Mouse (Mus musculus): ENCODE measurements around the gene Tmem51. TPM values are rescaled to one million over a fixed set of nuclear protein-coding genes. Genes with fewer than 3 reads are reported as not detected.
A peak's percentile ranks its signal among the peaks of the same experiment; 100 is the strongest.

Gene Tmem51
- 13.6 and 24.0 TPM in 2 replicates for total RNA-seq (2012; rRNA removed)

- Histone ChIP-seq H3K9me3 (ENCODE audit: control insufficient read depth, insufficient read depth, low read depth, low read length) (no peaks in the 10 kb centered on the region), H3K4me3 (ENCODE audit: insufficient read depth in 1 of 2, low read depth in 1 of 2, low read length in 2 of 2, poor library complexity in 1 of 2, severe bottlenecking in 1 of 2) (peak within 1 kb of the TSS; percentile 79 to 82), H3K27ac (ENCODE audit: insufficient read depth, low read depth, low read length, poor library complexity, severe bottlenecking) (peak within 1 kb of the TSS; percentile 11; the same call in 1 of the 2 replicates), H3K9ac (ENCODE audit: insufficient read depth, low read depth, low read length, poor library complexity, severe bottlenecking) (peak within 1 kb of the TSS; percentile 17), H3K36me3 (ENCODE audit: control insufficient read depth, insufficient read depth, low read length, poor library complexity, severe bottlenecking) (no peaks in the 10 kb centered on the region), H3K4me1 (ENCODE audit: control insufficient read depth in 2 of 2, insufficient read depth in 2 of 2, low read length in 2 of 2, poor library complexity in 1 of 2) (peaks cover 3 to 20% of the 10 kb centered on the region in 2 experiments; a peak in 3 of 4 replicates)
- in situ Hi-C loops (cut with MboI; ENCODE audit: low sequenced_read_pairs in 2 of 2, unreplicated experiment in 2 of 2): no loop called here
- DNase-seq (ENCODE audit: low read depth, low spot score): no peak
- TF ChIP-seq MAFK (IDR thresholded peaks at IDR 0.05; ENCODE audit: insufficient read depth, low read depth, low read length) (no peak), ZNF384 (IDR thresholded peaks at IDR 0.05; ENCODE audit: low read depth, low read length) (no peak), CHD2 (IDR thresholded peaks at IDR 0.05; ENCODE audit: low read depth, low read length) (no peak)
Measured at GRCm38 (mm10) chr4:142084131-142084899, at the start of gene Tmem51. Gene Tmem51 (minus strand): TSS chr4:142084304.

GRCm38 (mm10) chr4:142130162-142130561 is 46.1 kb upstream of the Tmem51 start:
- H3K4me3 ChIP-seq (ENCODE audit: insufficient read depth in 1 of 2, low read depth in 1 of 2, low read length in 2 of 2, poor library complexity in 1 of 2, severe bottlenecking in 1 of 2): no peak overlapping the region
- H3K4me1 ChIP-seq (ENCODE audit: control insufficient read depth in 2 of 2, insufficient read depth in 2 of 2, low read length in 2 of 2, poor library complexity in 1 of 2): no peaks in the 10 kb centered on the region
- no peak overlapping the region for H3K9ac ChIP-seq (ENCODE audit: insufficient read depth, low read depth, low read length, poor library complexity, severe bottlenecking)
- DNase-seq (ENCODE audit: low read depth, low spot score): no peak
- H3K9me3 ChIP-seq (ENCODE audit: control insufficient read depth, insufficient read depth, low read depth, low read length): no peaks in the 10 kb centered on the region
- no peaks in the 10 kb centered on the region for H3K36me3 ChIP-seq (ENCODE audit: control insufficient read depth, insufficient read depth, low read length, poor library complexity, severe bottlenecking)
- in situ Hi-C loops (cut with MboI; ENCODE audit: low sequenced_read_pairs in 2 of 2, unreplicated experiment in 2 of 2): no loop called here
- H3K27ac ChIP-seq (ENCODE audit: insufficient read depth, low read depth, low read length, poor library complexity, severe bottlenecking): no peak overlapping the region
- no peak for TF ChIP-seq ZC3H11A (IDR thresholded peaks at IDR 0.05; ENCODE audit: borderline replicate concordance, low read depth, low read length)
- no peak for TF ChIP-seq HCFC1 (IDR thresholded peaks at IDR 0.05; ENCODE audit: borderline replicate concordance, insufficient read depth, low read length)
- TF ChIP-seq MAFK (IDR thresholded peaks at IDR 0.05; ENCODE audit: insufficient read depth, low read depth, low read length): no peak
- no peak for TF ChIP-seq CHD2 (IDR thresholded peaks at IDR 0.05; ENCODE audit: low read depth, low read length)
- no peak for TF ChIP-seq ZNF384 (IDR thresholded peaks at IDR 0.05; ENCODE audit: low read depth, low read length)

GRCm38 (mm10) chr4:142127275-142127788 is 43.2 kb upstream of the Tmem51 start:
- no peak overlapping the region for H3K27ac ChIP-seq (ENCODE audit: insufficient read depth, low read depth, low read length, poor library complexity, severe bottlenecking)
- no peaks in the 10 kb centered on the region for H3K36me3 ChIP-seq (ENCODE audit: control insufficient read depth, insufficient read depth, low read length, poor library complexity, severe bottlenecking)
- no peaks in the 10 kb centered on the region for H3K4me1 ChIP-seq (ENCODE audit: control insufficient read depth in 2 of 2, insufficient read depth in 2 of 2, low read length in 2 of 2, poor library complexity in 1 of 2)
- in situ Hi-C loops (cut with MboI; ENCODE audit: low sequenced_read_pairs in 2 of 2, unreplicated experiment in 2 of 2): no loop called here
- TF ChIP-seq ZNF384 (IDR thresholded peaks at IDR 0.05; ENCODE audit: low read depth, low read length) (no peak), CHD2 (IDR thresholded peaks at IDR 0.05; ENCODE audit: low read depth, low read length) (no peak), ZC3H11A (IDR thresholded peaks at IDR 0.05; ENCODE audit: borderline replicate concordance, low read depth, low read length) (no peak), HCFC1 (IDR thresholded peaks at IDR 0.05; ENCODE audit: borderline replicate concordance, insufficient read depth, low read length) (no peak), MAFK (IDR thresholded peaks at IDR 0.05; ENCODE audit: insufficient read depth, low read depth, low read length) (no peak)
- H3K9ac ChIP-seq (ENCODE audit: insufficient read depth, low read depth, low read length, poor library complexity, severe bottlenecking): no peak overlapping the region
- DNase-seq (ENCODE audit: low read depth, low spot score): no peak
- H3K9me3 ChIP-seq (ENCODE audit: control insufficient read depth, insufficient read depth, low read depth, low read length): no peaks in the 10 kb centered on the region
- no peak overlapping the region for H3K4me3 ChIP-seq (ENCODE audit: insufficient read depth in 1 of 2, low read depth in 1 of 2, low read length in 2 of 2, poor library complexity in 1 of 2, severe bottlenecking in 1 of 2)

- Histone ChIP-seq H3K36me3 (ENCODE audit: control insufficient read depth, insufficient read depth, low read length, poor library complexity, severe bottlenecking) (no peaks in the 10 kb centered on the region), H3K4me1 (ENCODE audit: control insufficient read depth in 2 of 2, insufficient read depth in 2 of 2, low read length in 2 of 2, poor library complexity in 1 of 2) (no peaks in the 10 kb centered on the region), H3K9me3 (ENCODE audit: control insufficient read depth, insufficient read depth, low read depth, low read length) (no peaks in the 10 kb centered on the region), H3K27ac (ENCODE audit: insufficient read depth, low read depth, low read length, poor library complexity, severe bottlenecking) (no peak overlapping the region), H3K4me3 (ENCODE audit: insufficient read depth in 1 of 2, low read depth in 1 of 2, low read length in 2 of 2, poor library complexity in 1 of 2, severe bottlenecking in 1 of 2) (no peak overlapping the region), H3K9ac (ENCODE audit: insufficient read depth, low read depth, low read length, poor library complexity, severe bottlenecking) (no peak overlapping the region)
- TF ChIP-seq ZNF384 (IDR thresholded peaks at IDR 0.05; ENCODE audit: low read depth, low read length) (no peak), ZC3H11A (IDR thresholded peaks at IDR 0.05; ENCODE audit: borderline replicate concordance, low read depth, low read length) (no peak), HCFC1 (IDR thresholded peaks at IDR 0.05; ENCODE audit: borderline replicate concordance, insufficient read depth, low read length) (no peak), MAFK (IDR thresholded peaks at IDR 0.05; ENCODE audit: insufficient read depth, low read depth, low read length) (no peak), CHD2 (IDR thresholded peaks at IDR 0.05; ENCODE audit: low read depth, low read length) (no peak)
- DNase-seq (ENCODE audit: low read depth, low spot score): no peak
- in situ Hi-C loops (cut with MboI; ENCODE audit: low sequenced_read_pairs in 2 of 2, unreplicated experiment in 2 of 2): no loop called here
Measured at GRCm38 (mm10) chr4:142126641-142127274, 42.7 kb upstream of the Tmem51 start.
